18 mouse cellular contexts compared by ENCODE assay signal in the genomic region with DNA sequence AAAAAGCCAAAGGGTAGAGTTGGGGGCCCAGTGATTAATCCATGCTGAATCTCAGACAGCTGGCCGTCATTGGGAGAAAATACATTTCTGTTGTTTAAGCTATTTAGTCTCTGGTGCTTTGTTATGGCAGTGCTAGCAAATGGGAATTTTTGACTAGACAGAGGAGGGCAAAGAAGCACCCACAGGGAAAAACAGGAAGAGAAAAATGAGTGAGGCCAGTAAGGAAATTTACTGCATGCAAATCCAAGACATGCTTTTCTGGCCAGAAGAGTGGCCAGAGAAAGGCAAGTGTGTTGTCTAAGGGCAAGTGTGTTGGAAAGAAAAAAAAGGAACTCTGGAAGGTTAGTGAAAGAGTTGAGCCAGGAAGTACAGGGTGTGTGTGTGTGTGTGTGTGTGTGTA.
DNase-seq lines count a peak whose midpoint lies in the region; ATAC-seq and TF ChIP-seq lines count a peak whose summit lies in the region.
"Had no signal": no experiment of that assay in that cellular context is flagged by ENCODE, and none has a peak within 500 bp of the region (broad histone marks: within the 10 kb centered on the region; RNA-seq: fewer than 3 reads in every experiment).

No protein-coding gene starts in this region.

- TF ChIP-seq POLR2A in CH12.LX (IDR thresholded peaks at IDR 0.05; ENCODE audit: low read depth, low read length) = no peak

- H3K9ac ChIP-seq in forebrain, embryonic 11.5 days (ENCODE audit: low read length) = no peak overlapping the region
- no peak overlapping the region for H3K9ac ChIP-seq in CH12.LX (ENCODE audit: insufficient read depth, low read depth)
- H3K9ac ChIP-seq: embryonic facial prominence, embryonic 12.5 days; forebrain, postnatal 0 days had no signal

- no peaks in the 10 kb centered on the region for H3K27me3 ChIP-seq in forebrain, embryonic 10.5 days (ENCODE audit: poor library complexity, severe bottlenecking)
- H3K27me3 ChIP-seq in forebrain, embryonic 11.5 days (ENCODE audit: control insufficient read depth, insufficient read depth, low read length) = no peaks in the 10 kb centered on the region
- H3K27me3 ChIP-seq in CH12.LX (replicated peaks) = no peaks in the 10 kb centered on the region
- H3K27me3 ChIP-seq: embryonic facial prominence, embryonic 12.5 days had no signal

- intact Hi-C loops in gastrocnemius, adult 2 months (cut with DNase I) = no loop called here

- WGBS in forebrain, embryonic 10.5 days = 92% methylated on average over 1 of the region's 1 CpGs
- WGBS in forebrain, embryonic 11.5 days = 84% methylated on average over 1 of the region's 1 CpGs

- H3K9me3 ChIP-seq in forebrain, embryonic 10.5 days = no peaks in the 10 kb centered on the region
- H3K9me3 ChIP-seq in forebrain, embryonic 11.5 days (ENCODE audit: control insufficient read depth, low read length) = no peaks in the 10 kb centered on the region
- no peaks in the 10 kb centered on the region for H3K9me3 ChIP-seq in CH12.LX (replicated peaks; ENCODE audit: low read length)
- H3K9me3 ChIP-seq: embryonic facial prominence, embryonic 10.5 days; embryonic facial prominence, embryonic 12.5 days had no signal

- peaks cover 66% of the 10 kb centered on the region for H3K4me1 ChIP-seq in forebrain, embryonic 10.5 days
- peaks cover 10% of the 10 kb centered on the region for H3K4me1 ChIP-seq in forebrain, embryonic 11.5 days (replicated peaks; ENCODE audit: control insufficient read depth, insufficient read depth, low read length)
- H3K4me1 ChIP-seq in CH12.LX (ENCODE audit: control insufficient read depth in 1 of 2, insufficient read depth in 2 of 2) = peaks cover 35 to 94% of the 10 kb centered on the region in 2 experiments

- peak; percentile 73 for TF ChIP-seq EP300 in CH12.LX (IDR thresholded peaks at IDR 0.05; ENCODE audit: low read length)

- no peak overlapping the region for H3K4me2 ChIP-seq in forebrain, embryonic 11.5 days (ENCODE audit: low read depth, low read length, severe bottlenecking)
- no peak overlapping the region for H3K4me2 ChIP-seq in CH12.LX (ENCODE audit: insufficient read depth, low read depth, poor library complexity, severe bottlenecking)
- H3K4me2 ChIP-seq: embryonic facial prominence, embryonic 12.5 days had no signal

- in situ Hi-C loops in CH12.LX (cut with MboI; ENCODE audit: low pct_ligation_motif_present, low pct_unique_long_range_greater_than_20kb, low sequenced_read_pairs) = no loop called here

- no peaks in the 10 kb centered on the region for H3K36me3 ChIP-seq in forebrain, embryonic 10.5 days (replicated peaks)
- no peaks in the 10 kb centered on the region for H3K36me3 ChIP-seq in forebrain, embryonic 11.5 days (ENCODE audit: control insufficient read depth, insufficient read depth, low read length)
- peaks cover 0 to 26% of the 10 kb centered on the region in 2 experiments for H3K36me3 ChIP-seq in CH12.LX (replicated peaks in 1 of 2; ENCODE audit: control insufficient read depth in 1 of 2, insufficient read depth in 1 of 2, low read length in 1 of 2)
- H3K36me3 ChIP-seq: embryonic facial prominence, embryonic 10.5 days; embryonic facial prominence, embryonic 12.5 days had no signal

- TF ChIP-seq RAD21 in CH12.LX (IDR thresholded peaks at IDR 0.05; ENCODE audit: low read depth, low read length) = no peak; the same call in 1 of the 2 replicates

- TF ChIP-seq CTCF in gastrocnemius, adult 2 months (IDR thresholded peaks at IDR 0.05) = no peak
- no peak for TF ChIP-seq CTCF in CH12.LX (conservative IDR thresholded peaks at IDR 0.05 in 1 of 2, IDR thresholded peaks at IDR 0.05 in 1 of 2; ENCODE audit: low read depth in 2 of 2, low read length in 2 of 2)

- no peak for DNase-seq in forebrain, embryonic 10.5 days (ENCODE audit: extremely low spot score, low spot score)
- DNase-seq in forebrain, embryonic 11.5 days (ENCODE audit: low spot score) = no peak
- no peak for DNase-seq in gastrocnemius, adult 2 months
- DNase-seq in gastrocnemius, adult 18-20 months (ENCODE audit: low spot score) = no peak
- DNase-seq in CH12.LX (ENCODE audit: extremely low read depth) = no peak
- DNase-seq: adrenal gland, adult 2 months; adrenal gland, postnatal 10 days; adrenal gland, postnatal 25 days; B cell, adult 2 months; cerebellum, adult 11 months; cerebellum, adult 8-10 months; cerebellum, postnatal 10 days; cerebellum, postnatal 25 days; forebrain, postnatal 0 days had no signal

- dilution Hi-C loops in CH12.LX (cut with MboI; ENCODE audit: extremely low pct_ligation_motif_present, extremely low pct_unique_long_range_greater_than_20kb, low sequenced_read_pairs) = no loop called here

- no peaks in the 10 kb centered on the region for H3K79me2 ChIP-seq in CH12.LX (replicated peaks; ENCODE audit: control insufficient read depth, extremely low read depth, insufficient read depth, poor library complexity, severe bottlenecking)

- no peak for ATAC-seq in forebrain, embryonic 11.5 days (replicated peaks; ENCODE audit: low FRiP score)
- ATAC-seq: CD4-positive, CD25-positive, alpha-beta regulatory T cell, adult 4 months; forebrain, embryonic 14.5 days; forebrain, postnatal 0 days had no signal

- no peak overlapping the region for H3K4me3 ChIP-seq in forebrain, embryonic 10.5 days
- H3K4me3 ChIP-seq in forebrain, embryonic 11.5 days (ENCODE audit: low read depth, low read length) = no peak overlapping the region
- no peak overlapping the region for H3K4me3 ChIP-seq in gastrocnemius, adult 2 months
- no peak overlapping the region for H3K4me3 ChIP-seq in CH12.LX (replicated peaks in 1 of 3; ENCODE audit: low read depth in 2 of 3, low read length in 2 of 3, poor library complexity in 1 of 3)
- H3K4me3 ChIP-seq: embryonic facial prominence, embryonic 10.5 days; embryonic facial prominence, embryonic 12.5 days had no signal

- peak overlapping the region; percentile 87 for H3K27ac ChIP-seq in forebrain, embryonic 10.5 days
- no peak overlapping the region for H3K27ac ChIP-seq in forebrain, embryonic 11.5 days (ENCODE audit: low read depth, low read length)
- H3K27ac ChIP-seq in gastrocnemius, adult 2 months = peak overlapping the region; percentile 41
- H3K27ac ChIP-seq in CH12.LX (ENCODE audit: insufficient read depth, low read depth) = no peak overlapping the region
- H3K27ac ChIP-seq: embryonic facial prominence, embryonic 10.5 days; embryonic facial prominence, embryonic 12.5 days had no signal

TF ChIP-seq in CH12.LX, 34 proteins besides CTCF, POLR2A, EP300 and RAD21:
- TF ChIP-seq MYC (IDR thresholded peaks at IDR 0.05; ENCODE audit: low read depth, low read length) = 0 out of 2 replicates have a peak, but pooled peaks have one; percentile 39
- no peak for TF ChIP-seq CHD2 (IDR thresholded peaks at IDR 0.05; ENCODE audit: low read length)
- peak; percentile 39; the same call in 1 of the 2 replicates for TF ChIP-seq ZNF384 (IDR thresholded peaks at IDR 0.05; ENCODE audit: low read depth, low read length)
- TF ChIP-seq MEF2A (IDR thresholded peaks at IDR 0.05; ENCODE audit: borderline replicate concordance, low read depth, low read length) = peak; percentile 39; the same call in 1 of the 2 replicates
- TF ChIP-seq IRF4 (IDR thresholded peaks at IDR 0.05; ENCODE audit: low read depth, low read length) = peak; percentile 69; the same call in 1 of the 2 replicates
- 0 out of 2 replicates have a peak, but pooled peaks have one; percentile 32 for TF ChIP-seq TCF12 (IDR thresholded peaks at IDR 0.05; ENCODE audit: low read depth, low read length)
- no peak for TF ChIP-seq MAX (IDR thresholded peaks at IDR 0.05; ENCODE audit: low read length)
- TF ChIP-seq BHLHE40 (IDR thresholded peaks at IDR 0.05; ENCODE audit: low read depth, low read length) = 0 out of 2 replicates have a peak, but pooled peaks have one; percentile 31

Comparison
In these comparisons a context has a peak if more than half of its experiments do, and no peak if none do; other contexts are left out.
1. H3K27ac ChIP-seq: peak in forebrain, embryonic 10.5 days (single experiment) and gastrocnemius, adult 2 months (single experiment); none in forebrain, embryonic 11.5 days (single experiment) and CH12.LX (single experiment).